Mouse (Mus musculus) natural killer cell, adult 2 months (primary cell): Measurements from ENCODE around the gene Efna5.
A peak's percentile ranks its signal among the peaks of the same experiment; 100 is the strongest.

ENCODE experiments used
- DNase-seq, 2 experiments: peaks; one replicate each; pipeline ENCODE4 v3.0.0; 2022; ENCODE audit warnings: low spot score in 2 of 2

Efna5 gene

GRCm38 (mm10) chr17:62853741-62854140 is 27.4 kb downstream of the Efna5 start:
- no peak for DNase-seq

- DNase-seq = no peak
Observed at GRCm38 (mm10) chr17:62852822-62853608, 28.1 kb downstream of the Efna5 start.

GRCm38 (mm10) chr17:62851268-62851667 is 29.8 kb downstream of the Efna5 start:
- DNase-seq = no peak

- DNase-seq = no peak
Observed at GRCm38 (mm10) chr17:62850603-62851002, 30.5 kb downstream of the Efna5 start.

- no peak for DNase-seq
Observed at GRCm38 (mm10) chr17:62849676-62850075, 31.4 kb downstream of the Efna5 start.

- DNase-seq = no peak
Observed at GRCm38 (mm10) chr17:62845656-62846055, 35.5 kb downstream of the Efna5 start.

GRCm38 (mm10) chr17:62844329-62844728 is 36.8 kb downstream of the Efna5 start:
- peak in 1 of 2 experiments; percentile 26 for DNase-seq

GRCm38 (mm10) chr17:62837336-62837735 is 43.8 kb downstream of the Efna5 start:
- no peak for DNase-seq

GRCm38 (mm10) chr17:62836598-62837106 is 44.5 kb downstream of the Efna5 start:
- DNase-seq = no peak

- DNase-seq = no peak
Observed at GRCm38 (mm10) chr17:62832550-62833127, 48.5 kb downstream of the Efna5 start.

GRCm38 (mm10) chr17:62827549-62827948 is 53.6 kb downstream of the Efna5 start:
- no peak for DNase-seq

- DNase-seq = no peak
Observed at GRCm38 (mm10) chr17:62821219-62821618, 59.9 kb downstream of the Efna5 start.

GRCm38 (mm10) chr17:62819931-62820330 is 61.2 kb downstream of the Efna5 start:
- no peak for DNase-seq

GRCm38 (mm10) chr17:62818821-62819220 is 62.3 kb downstream of the Efna5 start:
- no peak for DNase-seq

- DNase-seq = no peak
Observed at GRCm38 (mm10) chr17:62818337-62818736, 62.8 kb downstream of the Efna5 start.

GRCm38 (mm10) chr17:62816879-62817278 is 64.2 kb downstream of the Efna5 start:
- DNase-seq = no peak

GRCm38 (mm10) chr17:62813461-62813860 is 67.7 kb downstream of the Efna5 start:
- no peak for DNase-seq

- DNase-seq = no peak
Observed at GRCm38 (mm10) chr17:62807891-62808290, 73.2 kb downstream of the Efna5 start.

- DNase-seq = no peak
Observed at GRCm38 (mm10) chr17:62806646-62807045, 74.5 kb downstream of the Efna5 start.

GRCm38 (mm10) chr17:62802748-62803147 is 78.4 kb downstream of the Efna5 start:
- DNase-seq = no peak

- no peak for DNase-seq
Observed at GRCm38 (mm10) chr17:62797272-62797671, 83.8 kb downstream of the Efna5 start.

- DNase-seq = no peak
Observed at GRCm38 (mm10) chr17:62789291-62790290, 91.5 kb downstream of the Efna5 start.
